Mouse (Mus musculus) regulatory T cell (primary cell): ENCODE results near the gene Sstr4.

Experiments
- in situ Hi-C: fragments of 300-600 bp; cut with MboI, MseI; formaldehyde crosslinking; loops from one replicate; pipeline ENCODE4 v1.15.1; 2025; ENCODE audit warnings: high pct_unique_total_duplicates

Gene Sstr4

DNA sequence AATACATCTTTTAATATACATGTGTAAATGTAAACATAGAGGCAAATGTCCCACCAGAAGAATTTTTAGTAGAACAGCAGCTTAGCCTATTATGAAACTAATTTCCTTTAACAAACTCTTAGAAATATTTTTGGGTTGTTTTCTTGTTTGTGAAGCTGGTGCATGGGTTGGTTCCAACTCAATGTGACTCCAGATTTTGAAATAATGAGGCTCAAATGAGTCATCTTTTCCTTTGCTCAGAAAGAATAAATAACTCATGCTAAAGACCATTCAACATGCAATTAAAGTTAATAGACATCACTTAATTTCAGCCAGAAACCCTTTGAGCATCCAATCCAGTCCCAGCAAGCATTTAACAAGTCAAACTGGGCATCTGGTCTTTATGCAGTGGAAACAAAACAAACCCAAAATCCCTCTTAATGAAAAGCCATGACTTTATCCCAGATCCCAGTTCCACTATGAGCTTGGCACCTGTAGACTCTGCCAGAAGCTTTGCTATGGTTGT, 33.9 kb downstream of the Sstr4 start:
- in situ Hi-C loops, result no loop called here

DNA sequence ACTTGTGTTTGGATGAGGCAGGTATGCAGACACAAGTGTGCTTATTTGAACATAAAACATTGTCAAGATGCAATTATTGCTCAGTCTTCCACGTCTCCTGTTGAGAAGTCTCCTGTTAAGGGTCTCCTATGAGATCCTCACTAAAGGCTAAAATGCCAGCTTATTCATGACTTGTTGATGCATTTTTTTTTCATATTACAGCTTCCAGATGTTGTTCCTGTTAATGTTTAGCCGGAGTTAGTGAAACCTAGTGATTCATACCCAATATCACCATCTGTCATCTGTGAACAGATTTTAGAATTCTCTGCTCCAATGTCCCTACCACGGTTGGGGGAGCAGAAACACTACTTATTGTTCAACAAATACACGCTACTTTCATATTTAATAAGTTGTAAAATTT, 35.8 kb downstream of the Sstr4 start:
- in situ Hi-C loops, result no loop called here

DNA sequence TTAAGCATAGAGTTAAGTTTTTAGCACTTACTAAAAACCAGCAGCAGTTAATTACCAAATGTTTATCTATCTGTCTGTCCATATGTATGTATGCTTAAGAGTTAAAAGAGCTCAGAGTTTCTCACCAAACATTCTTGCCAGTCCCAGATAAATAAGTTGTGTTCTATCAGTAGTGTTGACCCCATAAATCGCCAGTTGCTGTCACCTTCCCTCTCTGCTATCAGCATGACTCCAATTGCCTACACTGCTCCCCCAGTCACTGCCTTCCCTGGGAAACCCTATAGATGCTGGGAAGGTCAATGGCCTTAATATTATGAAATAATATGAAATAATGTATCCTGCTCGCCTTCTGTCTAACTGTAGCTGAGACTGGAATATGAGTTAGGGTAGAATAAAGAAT, 37.2 kb downstream of the Sstr4 start:
- in situ Hi-C loops, result no loop called here

DNA sequence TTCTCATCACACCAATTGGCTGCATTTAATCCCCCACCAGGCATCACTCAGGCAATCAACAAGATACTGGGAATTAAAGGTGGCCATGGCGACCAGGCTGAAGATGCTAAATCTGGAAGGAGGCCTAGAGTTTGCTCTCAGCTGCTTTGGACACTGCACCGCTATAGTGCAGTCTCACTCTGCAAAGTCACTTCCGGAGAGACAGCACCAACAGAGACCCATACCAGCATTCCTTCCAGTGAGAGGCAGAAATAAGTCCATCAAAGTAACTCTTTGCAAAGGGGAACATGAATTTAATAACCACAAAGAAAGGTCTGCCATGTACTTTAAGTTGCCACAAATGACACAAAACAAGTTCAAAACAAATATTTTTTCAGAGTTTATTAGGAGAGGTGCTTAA, 41.1 kb downstream of the Sstr4 start:
- in situ Hi-C loops, result no loop called here

DNA sequence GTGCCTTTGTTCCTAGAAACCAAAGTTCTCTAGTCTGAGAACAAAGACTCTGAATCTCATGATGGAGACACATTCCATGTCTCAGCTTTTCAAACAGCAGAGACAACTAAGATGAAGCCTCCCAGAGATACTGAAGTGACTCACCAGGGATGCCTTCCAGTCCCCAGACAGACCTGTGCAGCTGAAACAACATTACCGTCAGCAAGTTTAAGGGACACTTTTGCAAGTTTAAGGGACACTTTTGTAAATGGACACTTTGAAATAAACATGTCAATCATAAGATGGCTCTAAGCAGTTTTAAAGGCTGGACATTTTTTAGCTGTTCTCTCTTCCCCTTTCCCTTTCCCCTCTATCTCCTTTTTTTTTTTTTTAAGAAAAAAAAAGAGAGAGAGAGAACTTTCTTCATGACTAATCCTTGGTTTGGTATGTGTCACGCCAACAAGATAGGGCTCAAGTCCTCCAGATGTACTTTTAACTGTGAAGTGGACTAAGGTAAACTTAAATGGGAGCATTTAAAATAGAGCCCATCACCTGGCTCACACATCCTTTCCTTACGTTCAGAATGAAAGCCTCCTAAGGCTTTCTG, 44.6 kb downstream of the Sstr4 start:
- in situ Hi-C loops, result no loop called here

DNA sequence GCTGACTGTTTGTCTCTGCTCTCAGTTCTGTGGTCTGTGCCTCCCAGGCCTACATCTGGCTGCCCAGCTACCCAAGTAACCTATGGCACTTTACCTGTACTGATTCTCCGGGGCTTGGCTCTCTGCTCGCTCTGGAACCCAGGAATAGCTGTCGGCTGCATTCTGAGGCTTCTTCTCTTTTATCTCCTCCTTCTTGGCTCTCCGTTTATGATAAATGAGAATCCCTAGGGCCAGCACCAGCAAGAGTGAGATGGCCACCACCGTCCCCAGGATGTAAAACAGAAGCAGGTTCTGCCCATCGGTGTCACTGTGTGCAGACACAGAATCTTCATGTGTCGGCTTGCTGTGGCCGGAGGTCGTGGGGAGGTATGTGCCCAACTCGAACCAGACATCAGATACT, 46.3 kb downstream of the Sstr4 start:
- in situ Hi-C loops, result no loop called here

DNA sequence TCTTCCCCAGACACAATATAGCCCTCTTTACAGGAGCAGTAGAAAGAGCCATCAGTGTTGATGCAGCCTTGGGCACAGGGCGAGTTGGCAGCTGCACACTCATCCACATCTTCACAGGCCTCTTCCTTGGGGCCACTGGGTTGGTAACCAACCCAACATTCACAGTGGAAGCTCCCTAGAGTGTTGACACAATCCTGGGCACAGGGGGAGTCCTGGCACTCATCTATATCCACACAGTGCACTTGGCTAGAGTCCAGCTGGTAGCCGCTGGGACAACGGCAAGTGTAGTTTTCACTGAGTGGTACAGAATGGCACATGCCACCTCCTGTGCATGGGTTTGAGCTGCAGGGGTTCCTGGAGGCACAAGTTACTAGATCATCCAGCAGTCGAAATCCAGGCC, 47.0 kb downstream of the Sstr4 start:
- in situ Hi-C loops, result no loop called here

DNA sequence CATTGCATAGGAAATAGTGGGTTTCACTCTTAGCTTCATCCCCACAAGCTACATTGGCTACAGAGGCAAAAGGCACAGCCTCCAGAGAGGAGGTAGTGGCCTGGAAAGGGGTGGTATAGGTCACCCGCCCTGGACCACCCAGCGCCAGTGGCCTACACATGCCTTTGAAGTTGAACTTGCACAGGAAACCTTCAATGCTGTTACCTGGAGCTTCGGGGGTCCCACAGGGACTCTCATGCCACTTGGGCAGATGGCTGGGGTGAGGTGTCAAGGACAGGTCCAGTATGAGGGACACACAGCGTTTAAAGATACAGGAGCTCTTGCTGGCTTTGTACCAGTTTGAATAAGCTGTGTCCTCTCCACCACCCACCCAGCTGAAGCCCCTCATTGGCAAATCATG, 47.6 kb downstream of the Sstr4 start:
- in situ Hi-C loops, result no loop called here

DNA sequence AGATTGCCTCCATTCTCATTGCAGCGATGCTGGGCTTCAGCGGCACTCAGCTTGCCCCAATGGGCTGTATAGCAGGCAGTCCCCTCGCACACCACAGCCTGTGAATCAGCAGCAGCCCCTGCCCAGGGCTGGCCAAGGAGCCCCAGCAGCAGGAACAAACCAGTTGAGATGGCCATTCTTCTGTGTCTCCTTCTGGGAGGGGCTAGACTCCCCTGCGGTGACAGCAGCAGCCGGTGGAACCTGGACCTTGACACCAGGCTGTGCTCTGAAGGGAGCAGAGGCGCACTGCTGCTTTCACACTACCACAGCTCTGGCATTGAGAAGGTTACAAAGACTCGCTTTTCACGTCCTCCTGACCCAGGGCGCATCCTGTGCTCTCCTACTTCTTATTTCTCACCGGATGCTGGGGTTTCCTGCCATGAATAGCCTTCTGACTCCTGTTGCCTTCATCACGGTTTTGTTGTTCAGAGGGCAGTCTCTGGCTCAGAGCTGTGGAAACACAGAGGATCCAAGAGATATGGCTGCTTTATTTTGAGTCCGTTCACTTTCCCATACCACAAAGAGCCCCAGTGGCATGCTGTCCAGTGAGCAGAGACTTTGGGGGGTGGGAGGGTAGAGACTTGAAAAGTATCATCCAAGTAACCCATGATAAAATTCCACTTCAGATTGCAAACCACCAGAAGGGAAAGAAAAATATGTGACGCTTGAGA, 48.3 kb downstream of the Sstr4 start, which contains the start of gene Cd93:
Gene Cd93 (minus strand): TSS at position 315 of the 710 bp plus-strand sequence.
- in situ Hi-C loops, result no loop called here

DNA sequence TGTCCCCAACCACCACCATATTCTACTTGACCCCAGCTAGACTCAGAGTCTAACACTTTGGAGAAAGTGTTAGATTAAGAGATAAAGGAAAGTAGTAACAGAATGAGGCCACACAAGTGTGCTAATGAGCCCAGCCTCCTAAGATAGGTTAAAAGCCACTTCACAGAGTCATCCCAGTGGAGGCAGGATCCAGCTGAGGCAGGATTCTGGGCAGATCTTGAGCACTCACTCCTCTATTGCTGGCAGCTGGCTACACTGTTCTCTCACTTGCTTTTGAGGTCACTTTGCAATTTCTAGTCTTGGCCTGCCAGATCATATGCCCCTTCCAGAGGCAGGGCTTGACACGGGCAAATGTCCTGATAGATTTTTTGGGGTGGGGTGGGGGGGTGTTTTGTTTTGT, 49.3 kb downstream of the Sstr4 start:
- in situ Hi-C loops, result no loop called here

DNA sequence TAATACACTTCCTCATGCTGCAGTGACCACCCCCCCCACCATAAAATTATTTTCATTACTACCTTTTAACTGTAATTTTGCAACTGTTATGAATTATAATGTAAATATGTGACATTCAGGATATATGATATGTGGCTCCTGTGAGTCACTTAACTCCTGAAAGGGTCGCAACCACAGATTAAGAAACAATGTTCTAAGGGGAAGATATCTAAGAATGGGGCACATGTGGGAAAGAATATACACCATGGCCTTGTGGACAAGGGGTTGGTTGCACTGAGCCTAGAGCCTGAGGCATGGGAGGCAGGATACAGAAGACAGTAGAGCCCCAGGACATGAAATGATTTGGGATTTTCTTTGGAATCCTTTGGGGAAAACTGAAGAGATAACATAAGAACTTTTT, 50.5 kb downstream of the Sstr4 start:
- in situ Hi-C loops, result no loop called here
